Mouse (Mus musculus): ENCODE results near the gene Igf2bp1.

Igf2bp1 gene

GRCm38 (mm10) chr11:96007516-96008235, 1.9 kb upstream of the Igf2bp1 start:
- ATAC-seq (ENCODE audit: low TSS enrichment) = no peak

DNA sequence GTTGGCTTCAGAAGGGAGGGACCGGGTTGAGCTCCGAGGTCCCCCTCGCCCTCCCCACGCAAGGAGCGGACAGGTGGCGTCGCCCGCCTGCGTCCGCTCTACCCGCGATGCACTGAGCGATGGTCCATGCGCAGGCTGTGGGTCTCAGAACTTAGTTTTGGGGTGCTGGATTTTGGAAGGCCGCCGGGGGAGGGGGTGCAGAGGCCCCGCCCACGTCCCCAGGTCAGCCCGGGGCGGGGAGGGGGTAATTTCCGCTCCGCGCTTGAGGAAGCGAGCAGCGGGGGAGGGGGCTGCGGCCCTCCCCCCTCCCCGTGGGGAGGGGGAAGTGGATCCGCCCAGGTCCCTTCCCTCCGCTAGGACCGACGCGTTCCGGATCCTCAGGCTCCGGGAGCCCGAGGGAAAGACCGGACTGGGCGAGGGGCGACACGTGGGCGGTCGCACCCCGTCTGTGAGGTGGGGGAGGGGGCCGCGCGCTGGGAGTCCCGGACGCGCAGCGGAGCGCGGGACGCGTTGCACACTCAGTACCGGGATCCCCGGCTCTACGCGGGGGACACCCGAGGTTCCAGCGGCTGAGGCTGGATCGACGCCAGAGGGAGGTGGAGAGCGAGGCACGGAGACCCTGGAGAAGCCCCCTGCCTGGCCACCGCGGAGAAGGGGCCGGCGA, 1.2 kb upstream of the Igf2bp1 start:
- ATAC-seq (ENCODE audit: low TSS enrichment) = no peak

GRCm38 (mm10) chr11:96006367-96006851, 669 bp upstream of the Igf2bp1 start:
- ATAC-seq (ENCODE audit: low TSS enrichment) = no peak

GRCm38 (mm10) chr11:96004793-96005402, 842 bp downstream of the Igf2bp1 start:
- ATAC-seq (ENCODE audit: low TSS enrichment) = no peak

DNA sequence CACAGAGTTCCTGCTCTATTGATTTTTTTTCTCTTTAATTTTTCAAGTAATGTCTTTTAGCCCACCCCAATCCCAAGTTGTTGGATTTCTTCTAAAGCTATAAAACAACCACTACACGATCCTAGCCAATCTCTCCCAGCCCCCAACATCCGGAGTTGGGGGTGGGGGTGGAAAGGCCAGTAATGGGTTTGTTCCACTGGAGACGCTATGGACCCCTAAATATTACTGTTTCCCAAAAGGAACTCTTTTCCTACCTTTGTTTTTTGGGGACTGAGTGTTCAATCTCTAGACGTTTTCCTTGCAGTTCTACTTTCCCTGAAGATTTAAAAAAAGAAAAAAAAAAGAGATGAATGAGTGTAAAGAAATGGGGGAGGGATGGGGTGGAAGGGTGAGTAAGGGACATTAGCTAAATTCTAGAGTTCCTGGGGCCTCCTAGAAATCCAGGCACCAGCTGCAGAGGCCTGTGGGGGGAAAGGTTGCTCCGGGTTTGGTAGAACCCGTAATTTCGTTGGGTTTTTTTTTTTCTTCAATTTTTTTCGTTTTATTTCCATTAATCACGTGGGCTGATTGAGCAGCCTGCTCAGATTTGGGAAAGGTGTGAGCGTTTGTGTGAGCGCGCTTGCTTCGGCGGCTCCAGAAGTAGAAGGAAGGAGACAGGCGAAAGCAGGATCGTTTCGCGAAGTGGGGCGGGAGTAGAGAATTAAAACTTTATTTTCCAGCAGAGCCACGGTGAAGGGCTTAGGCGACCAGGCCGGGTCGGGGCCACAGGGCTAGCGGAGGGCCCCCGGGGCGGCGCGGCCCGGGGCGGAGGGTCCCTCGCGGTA, 1.6 kb downstream of the Igf2bp1 start:
- ATAC-seq (ENCODE audit: low TSS enrichment) = no peak

DNA sequence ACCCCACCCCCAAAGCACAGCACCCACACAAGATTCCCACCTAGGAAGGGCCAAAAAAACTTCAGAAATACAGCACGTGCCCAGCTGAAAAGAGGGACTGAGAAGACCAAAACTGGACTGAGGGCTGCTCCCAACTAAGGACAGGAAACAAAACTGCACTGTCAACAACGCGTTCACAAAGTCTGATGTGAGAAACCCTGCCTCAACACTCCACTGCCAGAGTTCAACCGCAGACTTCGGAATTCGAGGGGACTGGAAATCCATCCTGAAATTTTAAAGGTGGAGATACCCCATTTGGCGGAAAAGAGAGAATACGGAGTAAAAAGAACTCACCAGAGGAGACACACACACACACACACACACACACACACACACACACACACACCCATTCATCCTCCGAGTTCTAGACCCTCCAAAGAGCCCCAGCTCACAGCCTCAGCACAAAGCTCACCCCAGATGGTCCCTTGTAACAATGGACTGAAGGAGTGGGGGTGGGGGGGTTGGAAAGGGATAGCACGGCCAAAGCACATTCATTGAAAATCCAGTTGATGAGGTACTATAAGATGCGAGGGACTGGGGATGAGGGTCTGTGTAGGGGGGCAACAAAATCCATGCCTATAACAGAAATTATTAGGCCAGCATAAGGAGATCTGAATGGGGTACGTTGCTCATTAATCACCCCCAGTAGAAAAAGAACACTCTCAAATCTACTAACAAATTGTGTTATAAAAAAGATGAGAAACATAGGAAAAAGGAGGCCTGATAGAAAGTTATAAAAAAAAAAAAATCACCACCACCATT, 2.4 kb downstream of the Igf2bp1 start:
- ATAC-seq (ENCODE audit: low TSS enrichment) = no peak

DNA sequence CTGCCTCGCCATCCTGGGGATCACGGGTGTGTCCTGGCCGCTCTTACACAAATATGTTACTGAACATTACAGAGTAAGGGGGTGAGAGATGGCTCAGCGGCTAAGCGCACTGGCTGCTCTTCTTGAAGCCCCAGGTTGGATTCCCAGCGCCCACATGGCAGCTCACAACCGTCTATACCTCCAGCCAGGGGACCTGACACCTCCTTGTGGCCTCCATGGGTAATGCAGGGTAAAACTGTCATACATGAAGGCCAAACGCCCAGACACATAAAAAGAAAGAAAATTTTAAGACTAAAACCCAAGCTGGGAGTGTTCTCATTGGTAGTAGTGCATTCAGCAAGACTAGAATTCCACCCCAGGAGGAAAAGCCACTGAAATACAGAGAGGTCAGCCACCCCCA, 11.6 kb downstream of the Igf2bp1 start:
- ATAC-seq (ENCODE audit: low TSS enrichment) = no peak

DNA sequence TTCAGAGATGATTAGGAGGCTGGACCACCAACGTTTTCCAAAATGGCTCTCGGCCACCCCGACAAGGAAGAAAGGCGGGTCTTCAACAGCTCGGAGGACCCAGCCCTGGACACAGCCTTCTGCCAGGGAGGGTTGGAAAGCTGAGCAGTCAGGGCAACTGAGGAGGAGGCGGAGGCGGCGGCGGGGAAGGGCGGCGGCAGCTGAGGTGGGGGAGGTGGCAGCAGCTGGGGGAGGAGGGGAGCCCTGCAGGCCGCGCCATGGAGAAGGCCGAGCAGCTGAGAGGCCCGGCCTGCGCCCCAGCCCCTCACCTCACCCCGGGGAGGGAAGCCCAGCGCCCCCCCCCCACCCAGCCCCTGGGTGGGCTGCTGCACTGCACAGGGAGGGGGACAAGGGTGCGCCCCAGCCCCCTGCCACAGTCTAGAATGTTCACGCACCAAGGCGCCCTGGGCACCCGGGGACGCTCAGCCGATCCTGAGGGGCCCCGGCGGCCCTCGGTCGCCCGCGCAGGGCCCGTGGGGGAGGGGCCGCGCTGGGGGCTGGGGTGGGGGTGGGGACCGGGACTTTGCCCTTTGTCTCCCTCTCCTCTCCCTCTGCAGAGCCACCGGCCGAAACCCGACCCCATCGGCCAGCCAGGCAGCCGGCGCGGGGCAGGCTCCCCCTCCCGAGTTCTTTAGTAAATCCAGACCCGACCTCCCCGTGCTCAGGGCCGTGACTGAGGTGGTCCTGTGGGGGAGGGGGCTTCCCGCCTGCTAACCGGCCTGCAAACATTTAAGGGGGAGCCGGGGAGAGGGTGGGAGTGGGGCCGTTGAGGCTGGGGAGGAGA, 14.6 kb downstream of the Igf2bp1 start:
- ATAC-seq (ENCODE audit: low TSS enrichment) = no peak

DNA sequence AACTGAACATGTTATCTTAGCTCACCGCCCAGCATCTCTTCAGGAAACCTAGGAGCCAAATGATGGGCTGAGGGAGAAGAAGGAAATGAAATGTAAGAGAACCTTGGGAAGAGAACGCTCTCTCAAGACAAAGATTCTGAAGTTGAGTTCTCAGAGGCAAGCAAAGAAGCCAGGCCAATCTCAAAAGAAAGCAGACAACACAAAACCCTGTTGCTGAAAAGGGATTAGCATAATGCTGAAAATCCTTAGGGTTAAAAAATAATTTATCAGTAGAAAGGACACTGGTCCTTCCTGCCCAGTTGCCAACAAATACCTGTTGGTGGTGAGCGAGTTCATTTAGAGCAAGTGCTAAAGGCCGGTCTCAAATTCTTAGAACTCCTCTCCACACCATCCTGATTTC, 15.3 kb downstream of the Igf2bp1 start:
- ATAC-seq (ENCODE audit: low TSS enrichment) = no peak

- no peak for ATAC-seq (ENCODE audit: low TSS enrichment)
These were observed 15.9 kb downstream of the Igf2bp1 start for GRCm38 (mm10) chr11:95989864-95990263.

DNA sequence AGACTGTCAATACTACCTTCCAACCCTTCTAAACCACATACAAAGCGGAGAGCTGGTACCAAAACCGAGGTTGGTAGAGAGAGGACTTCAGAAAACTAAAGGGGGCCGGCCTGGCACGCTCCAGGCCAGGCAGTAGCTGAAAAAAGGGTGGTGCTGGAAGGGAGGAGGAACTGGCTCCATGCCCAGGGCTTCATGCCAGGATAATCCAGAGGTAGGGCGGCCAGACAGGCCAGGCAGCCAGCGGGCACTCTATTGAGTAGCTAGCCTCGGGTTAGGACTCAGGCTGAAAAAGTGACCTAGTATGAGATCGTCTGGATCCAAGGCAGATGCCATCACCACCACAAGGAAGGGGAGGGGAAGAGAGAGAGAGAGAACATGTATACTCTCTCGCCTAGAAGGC, 17.2 kb downstream of the Igf2bp1 start:
- ATAC-seq (ENCODE audit: low TSS enrichment) = no peak

DNA sequence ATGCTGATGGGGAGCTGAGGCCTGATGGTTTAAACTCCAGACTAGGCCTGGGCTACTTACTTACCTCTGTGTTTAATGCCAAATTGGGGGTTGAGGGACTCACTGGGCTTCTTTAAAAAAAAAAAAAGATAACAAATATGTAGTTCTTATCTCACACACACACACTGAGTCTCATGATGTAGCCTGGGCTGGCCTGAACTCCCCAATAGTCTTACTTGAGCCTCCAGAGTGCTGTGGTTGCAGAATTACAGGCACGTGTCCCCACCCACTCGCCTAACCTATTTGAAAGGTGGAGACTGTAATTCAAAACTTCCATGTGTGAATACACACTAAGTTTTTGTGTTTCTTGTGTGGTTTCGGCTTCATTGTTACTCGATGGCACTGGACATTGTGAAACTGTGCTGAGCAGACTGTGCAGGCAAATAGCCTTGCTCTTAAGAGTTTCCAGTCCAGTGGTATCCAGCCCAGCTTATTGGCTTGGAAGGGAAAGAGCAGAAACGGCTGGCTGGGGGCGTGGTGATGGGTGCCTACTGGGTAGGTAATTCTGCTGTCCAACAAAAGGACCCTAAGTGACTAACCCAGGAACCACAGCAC, 17.8 kb downstream of the Igf2bp1 start:
- ATAC-seq (ENCODE audit: low TSS enrichment) = no peak

DNA sequence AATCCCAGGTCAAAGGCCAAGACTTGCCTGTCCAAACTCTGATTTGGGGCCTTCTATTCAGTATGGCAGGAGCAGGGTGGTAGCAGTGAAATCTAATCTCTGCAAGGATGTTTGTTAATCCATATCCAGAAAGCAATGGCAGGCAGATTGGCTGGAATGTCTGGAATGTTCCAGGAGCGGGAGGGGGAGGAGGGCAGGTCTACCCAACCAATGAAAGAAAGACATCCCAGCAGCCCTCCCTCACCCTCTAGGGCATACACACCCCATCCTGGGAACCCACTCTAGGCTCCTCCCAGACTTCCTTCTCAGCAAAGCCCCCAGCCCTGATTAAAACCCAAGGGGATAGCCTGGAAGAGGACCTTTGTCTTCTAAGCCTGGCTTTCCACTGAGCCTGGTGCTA, 23.3 kb downstream of the Igf2bp1 start:
- no peak for ATAC-seq (ENCODE audit: low TSS enrichment)

- no peak for ATAC-seq (ENCODE audit: low TSS enrichment)
These were observed 23.9 kb downstream of the Igf2bp1 start for GRCm38 (mm10) chr11:95981804-95982203.

DNA sequence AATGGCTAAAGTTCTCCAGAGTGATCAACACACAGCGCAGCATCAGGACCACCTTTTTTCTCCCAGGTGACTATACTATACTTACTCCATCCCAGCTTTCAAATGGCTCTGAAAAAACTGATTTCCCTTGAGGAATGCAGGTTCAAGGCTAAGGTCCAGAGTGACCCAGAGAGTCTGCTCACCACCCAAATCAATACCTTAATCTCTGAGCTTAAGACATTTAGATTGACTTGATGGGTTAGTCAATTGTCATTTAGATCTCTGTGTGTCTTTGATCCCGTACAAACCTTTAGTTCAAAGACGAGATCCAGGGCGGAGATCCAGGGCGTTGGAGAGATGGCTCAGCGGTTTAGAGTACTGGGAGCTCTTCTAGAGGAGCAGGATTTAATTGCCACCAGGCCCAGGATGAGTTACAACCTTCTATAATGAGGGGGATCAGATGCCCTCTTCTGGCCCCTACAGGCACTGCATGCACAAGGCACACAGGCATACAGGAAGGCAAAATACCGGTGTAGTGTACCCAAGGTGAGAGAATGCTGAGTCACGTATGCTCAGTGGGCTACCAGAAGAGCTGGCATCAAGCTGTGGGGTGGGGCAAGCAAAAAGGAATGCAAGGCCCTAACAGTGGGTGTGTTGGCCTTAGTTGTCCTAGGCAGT, 24.9 kb downstream of the Igf2bp1 start:
- ATAC-seq (ENCODE audit: low TSS enrichment) = no peak

GRCm38 (mm10) chr11:95978487-95978886, 27.3 kb downstream of the Igf2bp1 start:
- ATAC-seq (ENCODE audit: low TSS enrichment) = no peak

DNA sequence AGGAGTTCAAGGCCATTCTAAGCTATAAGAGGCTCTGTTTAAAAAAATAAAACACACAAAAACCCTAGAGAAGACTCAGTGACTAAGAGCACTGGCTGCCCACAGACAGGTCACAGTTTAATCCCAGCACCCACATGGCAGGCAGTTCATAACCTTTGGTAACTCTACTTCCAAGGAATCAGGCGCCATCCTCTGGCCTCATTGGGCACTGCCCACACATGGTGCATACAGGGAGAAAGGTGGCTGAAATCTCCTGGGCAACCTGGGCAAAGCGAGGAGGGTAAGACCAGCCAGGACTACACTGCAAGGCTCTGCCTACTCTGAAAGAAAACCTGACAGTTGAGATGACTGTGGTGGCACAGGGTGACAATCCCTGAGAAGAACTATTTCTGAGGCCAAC, 29.4 kb downstream of the Igf2bp1 start:
- ATAC-seq (ENCODE audit: low TSS enrichment) = no peak

- no peak for ATAC-seq (ENCODE audit: low TSS enrichment)
These were observed 30.0 kb downstream of the Igf2bp1 start for GRCm38 (mm10) chr11:95975694-95976093.

DNA sequence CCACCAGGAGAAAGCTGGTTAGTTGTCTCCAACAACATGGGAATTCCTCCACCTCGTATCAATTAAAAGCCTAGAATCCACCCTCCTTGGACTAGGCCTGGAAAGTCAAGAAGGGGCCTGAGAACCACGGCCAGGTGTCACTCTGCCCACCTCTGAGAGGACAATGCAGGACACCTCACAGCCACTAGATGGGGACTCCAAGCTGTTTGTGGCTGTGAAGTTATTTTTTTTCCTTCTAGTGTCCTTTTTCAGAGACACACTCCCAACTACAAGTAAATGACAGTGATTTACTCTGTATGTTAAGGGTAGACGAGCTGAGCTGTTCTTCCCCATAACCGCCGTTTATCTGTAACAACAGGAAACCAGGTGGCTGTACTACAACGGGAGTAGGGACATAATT, 32.6 kb downstream of the Igf2bp1 start:
- no peak for ATAC-seq (ENCODE audit: low TSS enrichment)

DNA sequence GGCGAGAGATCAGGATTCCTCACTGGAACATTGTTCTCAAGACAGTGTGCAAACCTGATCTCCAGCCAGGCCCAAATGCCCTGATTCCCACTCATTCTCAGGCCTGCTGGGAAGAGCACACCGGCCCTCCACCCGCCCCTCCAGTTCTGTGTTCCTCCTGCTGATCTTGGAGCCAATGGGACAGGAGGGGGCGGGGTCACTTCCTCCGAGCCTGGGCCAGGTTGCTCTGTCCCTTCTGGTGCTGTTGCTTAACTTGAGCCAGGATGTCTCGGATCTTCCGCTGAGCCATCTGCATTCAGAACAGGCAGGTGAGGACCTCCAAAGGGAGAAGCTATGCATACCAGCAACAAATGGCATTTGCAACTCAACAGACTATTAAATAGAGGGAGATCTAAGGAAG, 42.4 kb downstream of the Igf2bp1 start:
- ATAC-seq (ENCODE audit: low TSS enrichment) = no peak
